Mouse (Mus musculus) sigmoid colon, adult 10 weeks (tissue): ENCODE data around the gene Arsg. TPM values are rescaled to one million over a fixed set of nuclear protein-coding genes. Genes with fewer than 3 reads are reported as not detected.

Source experiments
- polyA plus RNA-seq: library from polyadenylated mRNA; stranded (reverse); fragments of 350-450 nt; fragmentation: Illumina TruSeq; extraction: RNeasy Lipid Tissue Mini Kit (QIAGEN cat#74804); gene quantifications from one replicate; pipeline ENCODE4 v1.2.3, GENCODE M21; 2014; ENCODE audit warnings: low read depth, low replicate concordance

Gene Arsg
- polyA plus RNA-seq = 5.3 TPM

GRCm38 (mm10) chr11:109473171-109474085, at the start of gene Arsg, which contains the start of gene Slc16a6:
Arsg (plus strand) TSS chr11:109473374.
Slc16a6 (minus strand) TSS chr11:109473598.

DNA sequence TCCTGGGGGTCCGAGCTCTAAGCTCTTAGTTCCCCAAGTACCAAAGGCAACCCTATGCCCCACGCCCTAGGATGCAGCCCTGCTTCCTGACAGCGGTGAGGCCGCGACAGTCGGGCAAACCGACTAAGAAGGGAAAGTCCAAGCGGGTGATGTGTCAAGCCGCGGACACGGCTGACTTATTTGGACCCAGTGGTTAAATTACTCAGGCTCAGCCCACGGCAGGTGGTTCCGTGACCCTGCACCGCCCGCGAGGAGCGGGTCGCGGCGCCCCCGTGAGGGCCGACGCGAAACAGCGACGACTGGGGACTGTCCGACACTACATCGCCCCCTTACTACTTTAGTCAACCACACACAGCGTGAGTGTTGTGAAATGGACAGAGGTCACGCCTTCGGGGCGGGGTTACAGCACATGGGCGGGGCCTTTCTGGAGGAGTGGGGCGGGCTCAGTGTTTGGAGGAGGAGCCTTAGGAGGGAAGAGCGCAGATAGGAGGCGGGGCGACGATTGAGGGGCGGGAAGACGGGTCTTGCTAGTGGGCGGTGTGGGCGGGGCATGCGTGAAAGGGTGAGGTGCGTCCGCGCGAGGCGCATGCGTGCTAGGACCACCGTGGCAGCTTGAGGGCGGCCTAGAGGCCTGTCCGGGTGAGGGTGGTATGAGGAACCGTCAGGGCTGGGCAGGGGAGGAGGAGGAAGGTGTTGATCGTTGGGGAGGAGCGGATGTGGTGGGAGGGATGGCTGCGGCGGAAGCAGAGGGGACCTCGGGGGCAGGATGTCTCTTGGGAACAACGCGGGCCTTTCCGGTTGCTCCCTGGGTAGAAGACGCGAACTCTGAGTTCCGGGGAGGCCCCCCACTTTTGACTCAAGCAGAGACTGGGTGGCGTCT, 47.5 kb upstream of the Arsg start, which contains the start of gene Amz2:
TSS of gene Amz2 (plus strand) at position 555 of the 880 bp plus-strand sequence.

DNA sequence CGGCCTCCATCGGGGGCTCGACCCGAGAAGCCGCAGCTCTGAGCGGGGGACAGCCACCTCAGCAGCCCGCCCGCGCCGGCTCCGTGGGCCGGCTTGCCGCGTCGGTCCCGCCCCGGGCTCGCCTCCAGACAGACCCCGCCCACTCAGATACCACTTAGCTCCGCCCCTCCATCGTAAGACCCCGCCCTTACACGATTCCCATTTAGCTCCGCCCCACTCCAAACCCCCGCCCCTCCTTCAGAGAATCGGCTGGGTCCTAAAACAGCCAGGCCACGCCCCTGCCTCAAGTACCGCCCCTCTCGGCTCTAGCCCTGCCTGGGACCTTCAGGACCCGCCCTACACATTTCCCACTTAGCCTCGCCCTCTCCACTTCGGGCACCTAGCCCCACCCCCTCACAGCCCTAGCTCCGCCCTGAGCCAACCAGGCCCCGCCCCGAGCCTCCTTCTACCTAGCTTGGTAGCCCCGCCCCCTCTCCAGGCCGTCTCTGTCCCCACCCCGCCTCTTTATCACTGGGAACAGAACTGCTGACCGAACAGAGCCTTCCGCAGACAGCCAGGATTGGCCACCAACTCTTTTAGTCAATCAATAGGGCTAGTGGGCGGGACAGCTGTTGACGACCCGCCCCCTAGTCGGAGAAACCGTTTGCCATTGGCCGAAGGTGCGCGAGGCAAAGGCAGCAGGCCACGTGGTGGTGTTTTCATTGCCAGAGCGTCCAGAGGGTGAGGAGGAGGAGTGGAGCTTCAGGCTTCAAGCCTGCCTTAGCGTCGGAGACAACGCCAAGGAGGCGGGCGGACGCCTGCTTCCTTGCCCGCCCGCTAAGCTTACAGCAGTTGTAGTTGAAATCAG, 138.4 kb downstream of the Arsg start, which contains the start of gene Wipi1:
TSS of gene Wipi1 (minus strand) at position 665 of the 847 bp plus-strand sequence.

Other genes starting within 250 kb of the Arsg start
- 1.5 TPM for gene Rgs9, start 175.2 kb upstream of the Arsg start, polyA plus RNA-seq
- 100 TPM for gene Gna13, start 110.5 kb upstream of the Arsg start, polyA plus RNA-seq
- not detected for gene 9930022D16Rik, start 59.5 kb upstream of the Arsg start, polyA plus RNA-seq
- gene Amz2, start 47.4 kb upstream of the Arsg start, polyA plus RNA-seq = 47.3 TPM
- 8.8 TPM for gene Slc16a6, start 224 bp downstream of the Arsg start, polyA plus RNA-seq
- gene Wipi1, start 138.6 kb downstream of the Arsg start, polyA plus RNA-seq = 32.4 TPM
- 220 TPM for gene Prkar1a, start 176.0 kb downstream of the Arsg start, polyA plus RNA-seq
- gene Fam20a, start 248.9 kb downstream of the Arsg start, polyA plus RNA-seq = 0.82 TPM